Mouse (Mus musculus): ENCODE measurements around the gene Mcpt1. TPM values are rescaled to one million over a fixed set of nuclear protein-coding genes. Genes with fewer than 3 reads are reported as not detected.
"Not testable (repeated sequence)": the region's sequence is repeated elsewhere in the genome, so short reads cannot be mapped to it uniquely, and the experiment has no call there.

Gene Mcpt1
- 0.14 and 0.35 TPM in 2 replicates for polyA plus RNA-seq (2015; fragmentation: Nextera tagmentation; extraction: Ambion mirVana)

DNA sequence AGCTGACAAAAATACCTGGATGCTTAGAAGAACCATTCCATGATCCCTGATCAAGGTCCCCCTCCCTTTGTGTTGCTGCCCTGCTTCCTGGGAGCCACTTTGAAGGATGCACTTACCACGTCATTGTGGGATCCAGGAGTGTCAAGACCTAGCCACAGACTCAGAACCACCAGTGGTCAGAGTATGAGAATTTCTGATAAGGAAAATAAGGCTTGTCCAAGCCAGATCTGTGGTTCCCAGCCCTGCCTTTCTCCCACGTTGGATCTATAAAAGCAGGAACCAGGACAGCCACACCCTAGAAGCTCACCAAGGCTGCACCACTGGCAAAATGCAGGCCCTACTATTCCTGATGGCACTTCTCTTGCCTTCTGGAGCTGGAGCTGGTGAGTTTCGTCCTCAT is at the start of gene Mcpt1:
Mcpt1 (plus strand) TSS at position 301 of the 400 bp plus-strand sequence.
- H3K4me2 ChIP-seq; H3K4me3 ChIP-seq; H3K36me3 ChIP-seq; H3K27ac ChIP-seq; H3K9ac ChIP-seq; H3K27me3 ChIP-seq; H3K9me3 ChIP-seq; ATAC-seq (ENCODE audit: insufficient number of reproducible peaks, low FRiP score, low TSS enrichment, low read depth); H3K4me1 ChIP-seq: not testable (repeated sequence)
- 70% methylated on average over 3 of the region's 3 CpGs for WGBS

DNA sequence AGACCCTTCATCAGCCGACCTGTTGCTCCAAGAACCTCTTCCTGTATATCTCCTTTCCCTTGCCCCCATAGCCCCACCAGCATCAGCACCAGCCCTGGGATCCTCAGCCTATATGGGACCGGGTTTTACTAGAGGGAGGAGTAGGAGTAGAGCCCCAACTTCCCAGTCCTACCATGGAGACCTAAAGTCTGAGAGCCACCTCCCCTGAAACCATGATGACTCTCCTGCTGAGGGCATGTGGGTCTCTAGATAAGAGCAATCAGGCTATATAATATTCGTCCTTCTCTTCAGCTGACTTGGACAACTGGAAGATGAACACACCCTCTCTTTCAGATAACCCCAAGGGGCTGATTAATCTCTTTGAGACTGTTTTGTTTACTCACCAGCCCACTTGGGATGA is 30.3 kb upstream of the Mcpt1 start:
- not testable (repeated sequence) for H3K4me1 ChIP-seq; H3K9me3 ChIP-seq; ATAC-seq (ENCODE audit: insufficient number of reproducible peaks, low FRiP score, low TSS enrichment, low read depth)

DNA sequence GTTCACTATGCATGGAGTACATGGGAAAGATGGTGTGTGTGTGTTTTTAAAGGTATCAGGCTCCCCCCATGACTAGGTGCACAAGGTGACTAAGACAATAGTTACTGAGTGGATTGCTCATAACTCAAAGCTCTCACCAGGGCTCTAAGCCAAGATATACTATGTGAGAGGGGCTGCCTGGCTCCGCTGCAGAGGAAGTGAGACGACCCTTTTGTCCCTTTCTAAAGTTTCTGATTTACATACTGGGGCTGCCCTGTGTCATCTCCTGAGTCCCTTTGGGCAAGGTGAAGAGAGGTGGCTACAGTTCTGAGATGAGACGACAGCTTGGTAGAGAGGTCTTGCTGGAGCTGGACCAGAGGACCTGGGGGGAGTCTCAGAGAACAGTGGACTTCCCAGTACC is 4.6 kb upstream of the Mcpt1 start:
- Histone ChIP-seq H3K9me3 (no peaks in the 10 kb centered on the region), H3K9ac (no peak overlapping the region), H3K4me1 (no peaks in the 10 kb centered on the region), H3K4me3 (no peak overlapping the region), H3K4me2 (no peak overlapping the region), H3K36me3 (no peaks in the 10 kb centered on the region), H3K27me3 (no peaks in the 10 kb centered on the region), H3K27ac (no peak overlapping the region)
- no peak for ATAC-seq (ENCODE audit: insufficient number of reproducible peaks, low FRiP score, low TSS enrichment, low read depth)
- WGBS, result 68% methylated on average over 3 of the region's 3 CpGs

More for the DNA sequence above, 30.3 kb upstream of the Mcpt1 start:
- not testable (repeated sequence) for H3K9ac ChIP-seq, H3K4me2 ChIP-seq, H3K4me3 ChIP-seq, H3K27me3 ChIP-seq, H3K36me3 ChIP-seq, H3K27ac ChIP-seq
- WGBS, result 86% methylated on average over 2 of the region's 3 CpGs

DNA sequence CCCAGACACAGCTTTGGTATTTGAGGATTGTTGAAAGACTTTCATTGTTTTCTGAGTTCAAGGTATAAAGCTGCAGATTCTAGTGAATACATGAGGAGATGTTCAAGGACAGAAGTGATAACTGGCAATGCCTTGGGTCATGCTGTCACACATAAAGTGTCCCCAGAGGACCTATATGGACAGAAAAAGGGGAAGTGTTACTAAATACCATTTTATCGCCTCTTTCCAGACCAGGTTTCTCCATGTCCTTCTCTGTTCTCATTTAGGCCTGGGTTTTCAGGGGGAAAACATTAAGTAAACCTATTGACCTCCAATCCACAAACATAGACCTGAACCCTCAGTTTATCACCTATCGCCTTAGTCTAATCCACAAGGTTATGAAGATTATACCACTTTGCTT is 3.8 kb upstream of the Mcpt1 start:
- no peak overlapping the region for H3K27ac ChIP-seq
- no peaks in the 10 kb centered on the region for H3K36me3 ChIP-seq
- WGBS, result 85% methylated on average over 2 of the region's 2 CpGs
- no peak for ATAC-seq (ENCODE audit: insufficient number of reproducible peaks, low FRiP score, low TSS enrichment, low read depth)
- H3K4me3 ChIP-seq, result no peak overlapping the region
- no peaks in the 10 kb centered on the region for H3K27me3 ChIP-seq
- H3K9me3 ChIP-seq, result no peaks in the 10 kb centered on the region
- H3K4me1 ChIP-seq, result no peaks in the 10 kb centered on the region
- no peak overlapping the region for H3K9ac ChIP-seq
- no peak overlapping the region for H3K4me2 ChIP-seq

DNA sequence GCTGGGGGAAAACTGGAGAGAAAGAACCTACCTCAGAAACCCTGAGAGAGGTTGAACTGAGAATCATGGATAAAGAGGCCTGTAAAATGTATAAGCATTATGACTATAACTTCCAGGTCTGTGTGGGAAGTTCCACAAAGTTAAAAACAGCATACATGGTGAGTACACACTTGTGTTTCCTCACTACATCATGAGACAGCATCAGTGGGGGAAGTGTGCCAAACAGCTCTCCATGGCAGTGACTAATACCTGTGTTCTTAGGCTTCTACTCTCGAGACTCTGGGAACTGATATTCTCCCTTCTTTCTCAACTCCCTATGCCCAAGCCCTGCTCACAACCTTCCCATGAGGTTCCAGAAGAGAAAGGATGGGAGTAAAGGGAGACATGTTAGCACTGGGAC is 1.7 kb downstream of the Mcpt1 start:
- H3K9ac ChIP-seq, result no peak overlapping the region
- H3K36me3 ChIP-seq, result no peaks in the 10 kb centered on the region
- no peaks in the 10 kb centered on the region for H3K27me3 ChIP-seq
- H3K4me2 ChIP-seq, result no peak overlapping the region
- no peaks in the 10 kb centered on the region for H3K9me3 ChIP-seq
- no peak overlapping the region for H3K27ac ChIP-seq
- H3K4me1 ChIP-seq, result no peaks in the 10 kb centered on the region
- ATAC-seq (ENCODE audit: insufficient number of reproducible peaks, low FRiP score, low TSS enrichment, low read depth), result no peak
- H3K4me3 ChIP-seq, result no peak overlapping the region
- WGBS, result 48% methylated on average over 1 of the region's 1 CpGs

DNA sequence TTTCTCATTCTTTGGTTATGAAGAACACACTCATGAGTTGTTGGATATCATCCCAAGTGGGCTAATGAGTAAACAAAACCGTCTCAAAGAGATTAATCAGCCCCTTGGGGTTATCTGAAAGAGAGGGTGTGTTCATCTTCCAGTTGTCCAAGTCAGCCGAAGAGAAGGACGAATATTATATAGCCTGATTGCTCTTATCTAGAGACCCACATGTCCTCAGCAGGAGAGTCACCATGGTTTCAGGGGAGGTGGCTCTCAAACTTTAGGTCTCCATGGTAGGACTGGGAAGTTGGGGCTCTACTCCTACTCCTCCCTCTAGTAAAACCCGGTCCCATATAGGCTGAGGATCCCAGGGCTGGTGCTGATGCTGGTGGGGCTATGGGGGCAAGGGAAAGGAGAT is 3.5 kb downstream of the Mcpt1 start:
- not testable (repeated sequence) for H3K4me3 ChIP-seq; H3K27ac ChIP-seq; H3K36me3 ChIP-seq; ATAC-seq (ENCODE audit: insufficient number of reproducible peaks, low FRiP score, low TSS enrichment, low read depth); H3K27me3 ChIP-seq; H3K4me1 ChIP-seq; H3K9me3 ChIP-seq; H3K9ac ChIP-seq; H3K4me2 ChIP-seq
- 81% methylated on average over 4 of the region's 4 CpGs for WGBS

DNA sequence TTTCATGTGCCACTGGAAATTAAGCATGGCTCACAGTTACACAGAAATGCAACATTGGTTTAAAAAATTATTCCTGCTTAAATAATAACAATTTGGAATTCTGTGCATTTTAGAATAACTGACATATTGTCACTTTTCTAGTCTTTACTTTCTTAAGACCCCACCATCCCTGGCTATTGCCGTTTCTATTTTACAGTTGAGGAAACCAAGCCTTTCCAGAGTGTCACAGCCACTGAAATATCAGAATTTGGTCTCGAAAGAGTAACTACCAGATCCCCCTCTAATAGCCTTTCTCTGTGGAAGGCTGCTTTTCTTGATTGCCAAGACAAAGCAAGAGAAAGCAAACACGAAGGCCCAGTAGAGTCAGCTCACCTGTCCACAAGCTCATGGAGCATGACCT is 12.6 kb downstream of the Mcpt1 start, which contains the start of gene Mcpt9:
Mcpt9 (minus strand) TSS at position 101 of the 400 bp plus-strand sequence.
- H3K27ac ChIP-seq; H3K27me3 ChIP-seq; H3K9ac ChIP-seq; H3K4me3 ChIP-seq; H3K4me2 ChIP-seq; ATAC-seq (ENCODE audit: insufficient number of reproducible peaks, low FRiP score, low TSS enrichment, low read depth); H3K4me1 ChIP-seq; H3K9me3 ChIP-seq; H3K36me3 ChIP-seq: not testable (repeated sequence)
- WGBS, result 80% methylated on average over 3 of the region's 3 CpGs

DNA sequence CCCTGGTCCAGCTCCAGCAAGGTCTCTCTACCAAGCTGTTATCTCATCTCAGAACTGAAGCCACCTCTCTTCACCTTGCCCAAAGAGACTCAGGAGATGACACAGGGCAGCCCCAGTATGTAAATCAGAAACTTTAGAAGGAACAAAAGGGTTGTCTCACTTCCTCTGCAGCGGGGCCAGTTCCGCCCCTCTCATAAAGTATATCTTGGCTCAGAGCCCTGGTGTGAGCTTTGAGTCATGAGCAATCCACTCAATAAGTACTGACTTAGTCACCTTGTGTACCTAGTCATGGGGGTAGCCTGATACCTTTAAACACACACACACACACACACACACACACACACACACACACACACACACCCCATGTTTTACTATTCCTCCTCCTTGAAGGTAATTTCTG is 16.7 kb downstream of the Mcpt1 start:
- H3K36me3 ChIP-seq, result no peaks in the 10 kb centered on the region
- H3K9me3 ChIP-seq, result no peaks in the 10 kb centered on the region
- no peak overlapping the region for H3K4me3 ChIP-seq
- no peak overlapping the region for H3K27ac ChIP-seq
- WGBS, result 42% methylated on average over 2 of the region's 2 CpGs
- ATAC-seq (ENCODE audit: insufficient number of reproducible peaks, low FRiP score, low TSS enrichment, low read depth), result no peak
- no peaks in the 10 kb centered on the region for H3K27me3 ChIP-seq
- H3K9ac ChIP-seq, result no peak overlapping the region
- no peaks in the 10 kb centered on the region for H3K4me1 ChIP-seq
- no peak overlapping the region for H3K4me2 ChIP-seq

DNA sequence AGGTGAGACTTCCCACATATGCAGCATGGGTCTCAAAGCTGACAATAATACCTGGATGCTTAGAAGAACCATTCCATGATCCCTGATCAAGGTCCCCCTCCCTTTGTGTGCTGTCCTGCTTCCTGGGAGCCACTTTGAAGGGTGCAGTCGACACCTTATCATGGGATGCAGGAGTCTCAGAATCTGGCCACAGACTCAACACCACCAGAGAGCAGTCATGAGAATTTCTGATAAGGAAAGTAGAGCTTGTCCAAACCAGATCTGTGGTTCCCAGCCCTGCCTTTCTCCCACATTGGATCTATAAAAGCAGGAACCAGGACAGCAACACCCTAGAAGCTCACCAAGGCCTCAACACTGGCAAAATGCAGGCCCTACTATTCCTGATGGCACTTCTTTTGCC is 24.0 kb downstream of the Mcpt1 start, which contains the start of gene Mcpt2:
Mcpt2 (plus strand) TSS at position 250 of the 400 bp plus-strand sequence.
- 62% methylated on average over 1 of the region's 1 CpGs for WGBS
- ATAC-seq (ENCODE audit: insufficient number of reproducible peaks, low FRiP score, low TSS enrichment, low read depth); H3K9ac ChIP-seq: not testable (repeated sequence)

DNA sequence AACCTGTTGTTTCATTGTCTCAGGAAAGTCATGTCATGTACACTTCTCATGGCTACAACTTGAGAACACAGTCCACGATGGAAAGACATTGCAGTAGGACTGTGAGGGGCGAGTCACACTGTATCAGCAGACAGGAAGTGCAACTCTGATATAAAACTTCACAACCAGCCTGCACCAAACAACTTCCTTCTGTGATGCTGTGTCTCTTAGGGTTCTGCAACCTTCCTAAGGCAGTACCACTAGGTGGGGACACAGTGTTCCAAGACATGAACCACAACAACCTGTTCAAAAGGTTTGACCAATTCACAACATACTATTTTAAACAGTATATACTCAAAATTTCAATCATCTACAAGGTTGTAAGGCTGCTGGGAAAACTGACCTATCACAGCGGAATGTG is 37.6 kb downstream of the Mcpt1 start:
- Histone ChIP-seq H3K9me3 (no peaks in the 10 kb centered on the region), H3K27me3 (no peaks in the 10 kb centered on the region), H3K9ac (no peak overlapping the region), H3K36me3 (no peaks in the 10 kb centered on the region), H3K4me3 (no peak overlapping the region), H3K4me1 (no peaks in the 10 kb centered on the region), H3K27ac (no peak overlapping the region), H3K4me2 (no peak overlapping the region)
- ATAC-seq (ENCODE audit: insufficient number of reproducible peaks, low FRiP score, low TSS enrichment, low read depth), result no peak
- 72% methylated on average over 3 of the region's 3 CpGs for WGBS

More for the DNA sequence above, 24.0 kb downstream of the Mcpt1 start, which contains the start of gene Mcpt2:
- not testable (repeated sequence) for H3K27me3 ChIP-seq, H3K4me1 ChIP-seq, H3K9me3 ChIP-seq, H3K4me2 ChIP-seq, H3K4me3 ChIP-seq, H3K27ac ChIP-seq, H3K36me3 ChIP-seq

DNA sequence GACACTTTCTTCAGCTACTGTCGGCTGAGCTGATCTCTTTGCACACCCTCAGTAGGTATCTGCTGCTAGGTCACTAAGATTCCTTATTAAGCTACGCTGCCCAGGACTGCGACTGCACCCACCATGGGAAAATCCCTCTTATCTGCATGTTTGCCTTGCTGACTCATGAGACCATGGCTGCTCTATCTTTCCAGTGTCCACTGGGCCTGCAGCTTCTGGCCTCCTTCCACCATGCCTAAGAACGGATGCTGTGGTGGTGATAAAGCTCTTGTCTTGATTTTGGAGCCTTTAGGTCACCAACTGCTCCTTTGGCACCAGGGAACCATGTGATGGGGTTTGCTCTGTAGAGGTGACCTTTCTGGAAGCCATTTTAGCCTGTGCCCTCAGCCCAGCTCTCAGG is 40.0 kb downstream of the Mcpt1 start:
- ATAC-seq (ENCODE audit: insufficient number of reproducible peaks, low FRiP score, low TSS enrichment, low read depth), result no peak
- H3K9me3 ChIP-seq, result no peaks in the 10 kb centered on the region
- no peaks in the 10 kb centered on the region for H3K27me3 ChIP-seq
- no peak overlapping the region for H3K4me3 ChIP-seq
- H3K27ac ChIP-seq, result no peak overlapping the region
- H3K4me1 ChIP-seq, result no peaks in the 10 kb centered on the region
- H3K4me2 ChIP-seq, result no peak overlapping the region
- H3K36me3 ChIP-seq, result no peaks in the 10 kb centered on the region
- WGBS, result 85% methylated on average over 4 of the region's 4 CpGs
- H3K9ac ChIP-seq, result no peak overlapping the region

DNA sequence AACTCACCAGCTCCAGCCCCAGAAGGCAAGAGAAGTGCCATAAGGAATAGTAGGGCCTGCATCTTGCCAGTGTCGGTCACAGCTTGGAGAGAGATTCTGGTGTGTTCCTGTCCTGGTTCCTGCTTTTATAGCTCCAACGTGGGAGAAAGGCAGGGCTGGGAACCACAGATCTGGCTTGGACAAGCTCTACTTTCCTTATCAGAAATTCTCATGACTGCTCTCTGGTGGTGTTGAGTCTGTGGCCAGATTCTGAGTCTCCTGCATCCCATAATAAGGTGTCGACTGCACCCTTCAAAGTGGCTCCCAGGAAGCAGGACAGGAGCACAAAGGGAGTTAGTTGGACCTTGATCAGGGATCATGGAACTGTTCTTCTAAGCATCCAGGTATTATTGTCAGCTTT is 44.4 kb downstream of the Mcpt1 start, which contains the start of gene Mcpt4:
Mcpt4 (minus strand) TSS at position 101 of the 400 bp plus-strand sequence.
- WGBS, result 60% methylated on average over 3 of the region's 3 CpGs
- not testable (repeated sequence) for H3K4me2 ChIP-seq; H3K27me3 ChIP-seq; H3K9ac ChIP-seq; H3K36me3 ChIP-seq; H3K27ac ChIP-seq; H3K9me3 ChIP-seq; H3K4me3 ChIP-seq; ATAC-seq (ENCODE audit: insufficient number of reproducible peaks, low FRiP score, low TSS enrichment, low read depth); H3K4me1 ChIP-seq

Data from limb, embryonic 15.5 days (tissue).